Mouse (Mus musculus): ENCODE measurements around the gene Olfr1249. TPM values are rescaled to one million over a fixed set of nuclear protein-coding genes. Genes with fewer than 3 reads are reported as not detected.

Gene Olfr1249
- polyA plus RNA-seq (2021; fragmentation: Nextera tagmentation), result not detected in 2 replicates
- long read RNA-seq, experiment 1, result 0 reads
- long read RNA-seq, experiment 2, result 0 reads

GRCm38 (mm10) chr2:89634883-89635282 is at the start of gene Olfr1249:
Gene Olfr1249, minus strand, starts transcription at chr2:89634983.

DNA sequence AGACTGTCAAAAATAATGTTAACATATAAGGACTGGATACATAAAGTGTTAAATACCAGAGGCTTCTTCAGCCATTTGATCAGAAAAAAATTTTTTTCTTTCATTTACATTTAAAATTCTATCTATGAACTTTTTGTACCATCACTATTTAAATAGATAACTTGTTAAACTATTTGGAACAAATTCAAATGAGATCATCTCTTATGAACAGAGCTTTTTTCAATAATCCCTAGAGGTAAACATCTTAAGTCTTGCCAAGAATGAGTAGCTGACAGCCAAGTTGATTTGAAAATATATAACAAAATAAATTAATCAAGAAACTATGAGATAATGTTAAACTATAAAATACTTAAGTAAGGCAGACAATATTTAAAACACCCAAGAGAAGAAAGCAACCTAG is 37.1 kb upstream of the Olfr1249 start, which contains the start of gene Olfr1251:
Gene Olfr1251 (minus strand): TSS at position 101 of the 400 bp plus-strand sequence.

DNA sequence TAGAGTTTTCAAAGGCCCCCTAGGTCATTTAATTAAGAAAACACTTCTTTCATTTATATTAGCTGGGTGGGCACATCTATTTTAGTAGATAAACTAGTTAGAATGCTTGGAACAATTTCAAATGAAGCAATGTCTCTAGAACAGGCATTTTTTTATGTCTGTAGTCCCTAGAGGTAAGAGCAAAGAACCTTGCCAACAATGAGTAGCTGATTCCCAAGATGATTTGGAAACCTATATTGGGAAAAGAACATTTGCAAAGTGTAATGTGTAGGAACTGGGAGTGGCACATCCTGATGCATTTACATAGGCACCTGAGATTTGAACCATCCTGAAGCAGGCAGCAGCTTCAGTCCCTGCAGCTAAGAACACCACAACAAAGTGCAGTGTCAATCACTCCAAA is 26.6 kb upstream of the Olfr1249 start, which contains the start of gene Olfr1250:
Gene Olfr1250 (minus strand): TSS at position 101 of the 400 bp plus-strand sequence.

DNA sequence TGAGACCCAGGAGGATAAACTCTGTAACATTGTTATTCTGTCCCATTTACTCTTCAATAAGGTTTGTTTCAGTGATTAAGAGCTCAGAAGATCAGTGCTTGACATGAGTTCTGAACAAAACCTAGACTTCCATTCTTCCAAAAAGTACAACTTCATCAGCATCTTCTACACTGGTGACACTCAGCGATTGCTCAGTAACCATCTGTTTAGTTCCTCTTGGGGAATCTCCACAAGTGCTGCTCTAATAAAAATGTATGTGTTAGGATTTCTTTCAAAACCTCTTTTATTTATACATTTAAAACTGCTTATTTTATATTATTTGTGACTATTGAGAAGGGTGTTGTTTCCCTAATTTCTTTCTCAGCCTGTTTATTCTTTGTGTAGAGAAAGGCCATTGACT is 16.6 kb downstream of the Olfr1249 start, which contains the start of gene Olfr1248:
Gene Olfr1248 (minus strand): TSS at position 101 of the 400 bp plus-strand sequence.

DNA sequence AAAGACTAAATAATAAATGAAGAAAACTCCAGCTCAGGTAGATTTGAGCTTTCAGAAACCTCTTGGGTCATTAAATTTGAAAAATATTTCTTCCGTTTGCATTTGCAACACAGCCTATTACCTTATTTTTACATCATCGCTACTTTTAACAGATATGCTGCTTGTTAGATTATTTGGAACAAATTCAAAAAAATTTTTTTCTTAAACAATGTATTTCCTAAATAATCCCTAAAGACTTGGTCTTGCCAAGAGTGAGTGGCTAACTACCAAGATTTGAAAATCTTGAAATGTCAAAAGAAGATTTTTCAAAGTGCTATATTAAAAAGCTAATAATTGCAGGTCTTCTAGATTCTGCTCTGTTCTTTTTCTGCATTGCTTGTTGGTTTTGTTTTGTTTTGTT is 20.8 kb downstream of the Olfr1249 start, which contains the start of gene Olfr1247:
Gene Olfr1247 (minus strand): TSS at position 101 of the 400 bp plus-strand sequence.

GRCm38 (mm10) chr2:89593057-89593456 is 41.7 kb downstream of the Olfr1249 start, which contains the start of gene Olfr1246:
Gene Olfr1246, minus strand, starts transcription at chr2:89593157.

Other genes starting within 250 kb of the Olfr1249 start
- not detected in 2 replicates for gene Olfr1238, start 225.3 kb downstream of the Olfr1249 start, polyA plus RNA-seq (2021; fragmentation: Nextera tagmentation)
- not detected in 2 replicates for gene Olfr1239, start 214.6 kb downstream of the Olfr1249 start, polyA plus RNA-seq (2021; fragmentation: Nextera tagmentation)
- not detected in 2 replicates for gene Olfr1240, start 192.0 kb downstream of the Olfr1249 start, polyA plus RNA-seq (2021; fragmentation: Nextera tagmentation)
- not detected in 2 replicates for gene Olfr1241, start 147.9 kb downstream of the Olfr1249 start, polyA plus RNA-seq (2021; fragmentation: Nextera tagmentation)
- gene Olfr1242, start 136.6 kb downstream of the Olfr1249 start, polyA plus RNA-seq (2021; fragmentation: Nextera tagmentation), result not detected in 2 replicates
- gene Olfr1243, start 103.5 kb downstream of the Olfr1249 start, polyA plus RNA-seq (2021; fragmentation: Nextera tagmentation), result not detected in 2 replicates
- gene Olfr1245, start 56.5 kb downstream of the Olfr1249 start, polyA plus RNA-seq (2021; fragmentation: Nextera tagmentation), result not detected in 2 replicates
- not detected in 2 replicates for gene Olfr1246, start 41.8 kb downstream of the Olfr1249 start, polyA plus RNA-seq (2021; fragmentation: Nextera tagmentation)
- not detected in 2 replicates for gene Olfr1247, start 20.9 kb downstream of the Olfr1249 start, polyA plus RNA-seq (2021; fragmentation: Nextera tagmentation)
- gene Olfr1248, start 16.7 kb downstream of the Olfr1249 start, polyA plus RNA-seq (2021; fragmentation: Nextera tagmentation), result not detected in 2 replicates
- not detected in 2 replicates for gene Olfr1250, start 26.5 kb upstream of the Olfr1249 start, polyA plus RNA-seq (2021; fragmentation: Nextera tagmentation)
- gene Olfr1251, start 37.0 kb upstream of the Olfr1249 start, polyA plus RNA-seq (2021; fragmentation: Nextera tagmentation), result not detected in 2 replicates
- gene Olfr1252, start 90.0 kb upstream of the Olfr1249 start, polyA plus RNA-seq (2021; fragmentation: Nextera tagmentation), result not detected in 2 replicates
- gene Olfr1253, start 122.1 kb upstream of the Olfr1249 start, polyA plus RNA-seq (2021; fragmentation: Nextera tagmentation), result not detected in 2 replicates
- not detected in 2 replicates for gene Olfr1254, start 158.6 kb upstream of the Olfr1249 start, polyA plus RNA-seq (2021; fragmentation: Nextera tagmentation)
- gene Olfr1255, start 177.1 kb upstream of the Olfr1249 start, polyA plus RNA-seq (2021; fragmentation: Nextera tagmentation), result not detected in 2 replicates
- not detected in 2 replicates for gene Olfr1256, start 206.6 kb upstream of the Olfr1249 start, polyA plus RNA-seq (2021; fragmentation: Nextera tagmentation)
- not detected in 2 replicates for gene Olfr48, start 213.2 kb upstream of the Olfr1249 start, polyA plus RNA-seq (2021; fragmentation: Nextera tagmentation)
- not detected in 2 replicates for gene Olfr1257, start 243.5 kb upstream of the Olfr1249 start, polyA plus RNA-seq (2021; fragmentation: Nextera tagmentation)